Mouse (Mus musculus): ENCODE measurements around the gene Zfp423.

The Zfp423 gene

DNA sequence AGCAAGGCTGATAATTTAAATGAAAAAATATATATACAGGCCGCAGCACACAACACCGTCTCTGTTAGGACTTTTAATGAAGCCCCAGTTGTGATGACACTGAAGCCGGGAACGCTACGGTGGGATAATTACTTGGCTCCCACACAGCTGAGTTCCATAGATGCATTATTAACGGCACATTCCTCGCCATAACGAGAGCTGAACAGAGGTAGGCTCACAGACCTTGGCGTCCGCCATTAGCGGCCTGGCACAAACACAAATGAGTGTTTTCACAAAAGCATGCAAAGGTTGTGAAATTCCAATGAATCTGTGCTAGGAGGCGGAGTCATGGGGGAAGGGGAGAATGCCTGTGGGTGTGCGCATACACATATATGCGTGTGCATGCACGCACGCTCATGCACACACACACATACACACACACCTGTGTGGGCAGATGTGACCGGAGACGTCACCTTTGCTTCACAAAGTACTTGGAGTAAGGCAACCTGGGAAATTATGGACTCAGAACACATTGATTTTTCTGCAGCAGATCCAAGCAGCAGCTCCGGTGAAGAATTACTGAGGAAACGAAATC lies 214.2 kb downstream of the Zfp423 start:
- DNase-seq (ENCODE audit: low spot score), result no peak

DNA sequence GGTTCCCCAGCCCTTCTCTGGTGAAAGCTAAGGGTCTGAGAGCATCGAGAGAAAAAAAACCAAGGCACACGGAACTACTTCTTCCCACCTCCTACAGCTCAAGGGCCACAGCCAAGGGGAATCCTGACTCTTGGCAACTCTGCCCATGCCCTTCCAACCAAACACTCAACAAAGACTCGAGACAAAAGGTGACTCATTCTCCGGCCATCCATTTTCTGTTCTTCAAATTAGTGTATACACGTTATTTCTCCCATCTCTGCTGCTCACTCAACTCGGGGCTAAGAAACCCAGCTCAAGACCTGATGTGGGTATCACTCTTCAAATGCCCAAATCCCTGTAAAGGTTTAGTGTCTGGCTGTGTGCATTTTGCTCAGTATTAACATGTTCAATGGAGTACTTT lies 214.8 kb downstream of the Zfp423 start:
- no peak for DNase-seq (ENCODE audit: low spot score)

DNA sequence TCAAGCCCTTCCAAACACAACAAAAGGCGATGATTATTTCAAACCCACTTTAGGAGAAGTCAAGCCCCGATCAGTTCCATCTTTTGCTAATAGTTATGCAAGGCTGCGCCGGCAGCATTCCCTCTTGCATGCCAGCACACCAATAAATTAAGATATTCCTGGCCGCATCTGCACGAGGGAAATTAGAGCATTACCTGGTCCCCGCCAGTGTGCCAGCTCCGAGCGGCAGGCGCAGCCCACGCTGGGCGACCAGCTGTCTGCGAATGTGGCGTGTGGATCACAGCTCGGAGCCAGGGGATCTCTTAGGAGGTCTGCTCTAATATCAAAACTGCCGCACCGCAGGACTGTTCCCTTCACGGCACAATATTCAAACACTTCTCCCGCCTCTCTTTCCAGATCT lies 217.4 kb downstream of the Zfp423 start:
- no peak for DNase-seq (ENCODE audit: low spot score)

DNA sequence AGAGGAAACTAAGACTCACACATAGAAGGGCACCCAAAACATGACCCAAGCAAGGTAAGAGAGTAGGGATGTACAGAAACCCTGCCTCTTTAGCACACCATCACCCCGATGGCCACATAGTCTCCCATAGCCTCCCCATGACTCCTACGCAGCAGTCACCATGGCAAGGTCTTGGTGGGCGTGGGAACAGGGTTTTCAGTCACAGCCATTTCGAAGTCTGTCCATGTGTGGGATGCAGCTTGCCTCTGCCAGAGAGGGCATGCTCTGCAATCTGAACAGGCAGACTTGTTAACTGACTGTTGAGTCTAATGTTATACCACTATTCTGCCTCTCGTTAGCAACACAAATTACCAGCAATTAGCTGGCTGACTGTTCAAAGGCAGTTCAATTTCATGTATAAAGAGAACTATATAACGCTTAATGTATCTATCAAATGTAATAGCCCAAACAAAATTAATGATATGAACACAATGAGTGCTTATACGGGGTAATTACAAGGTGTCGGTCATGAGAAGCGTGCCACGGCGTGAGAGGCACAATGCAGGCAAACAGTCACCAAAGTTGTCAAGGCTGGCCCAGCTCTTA lies 218.4 kb downstream of the Zfp423 start:
- no peak for DNase-seq (ENCODE audit: low spot score)

DNA sequence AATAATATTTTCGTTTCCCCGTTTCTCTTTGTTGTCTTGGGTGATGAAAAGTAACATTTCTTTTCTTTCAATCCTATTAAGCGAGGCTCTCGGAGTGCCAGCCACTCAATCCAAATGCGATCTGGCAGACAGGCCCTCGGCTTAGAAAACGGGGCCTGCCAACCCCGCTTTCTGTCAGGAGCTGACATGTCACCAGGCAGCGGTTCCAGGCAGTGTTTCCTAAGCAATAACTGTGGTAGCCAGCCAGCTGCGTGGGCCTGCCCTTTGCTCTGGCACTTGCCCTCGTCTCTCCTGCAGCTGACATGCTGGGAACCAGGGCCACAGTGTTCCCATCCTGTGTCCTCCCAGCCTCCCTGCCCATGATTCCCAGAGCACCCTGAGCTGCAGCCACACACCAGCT lies 221.5 kb downstream of the Zfp423 start:
- no peak for DNase-seq (ENCODE audit: low spot score)

DNA sequence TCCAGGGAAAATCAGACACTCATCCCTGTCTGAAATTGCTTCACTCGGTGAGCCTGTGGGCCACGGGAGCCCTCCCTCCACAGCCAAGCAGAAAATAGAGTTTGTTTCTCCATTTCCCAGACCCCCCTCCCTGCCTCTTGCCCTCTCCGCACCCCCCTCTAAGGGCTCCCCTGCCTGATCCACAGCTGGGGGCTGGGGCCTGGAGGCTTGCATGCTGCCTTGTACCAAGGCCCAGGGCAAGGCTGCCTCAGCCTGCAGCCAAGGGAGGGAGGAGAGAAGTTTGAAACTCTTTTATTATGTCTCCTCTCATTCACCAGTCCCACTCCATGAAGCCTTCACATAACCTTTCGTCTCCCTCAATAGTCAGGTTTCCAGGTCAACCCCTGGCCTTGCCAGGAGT lies 224.5 kb downstream of the Zfp423 start:
- no peak for DNase-seq (ENCODE audit: low spot score)

DNA sequence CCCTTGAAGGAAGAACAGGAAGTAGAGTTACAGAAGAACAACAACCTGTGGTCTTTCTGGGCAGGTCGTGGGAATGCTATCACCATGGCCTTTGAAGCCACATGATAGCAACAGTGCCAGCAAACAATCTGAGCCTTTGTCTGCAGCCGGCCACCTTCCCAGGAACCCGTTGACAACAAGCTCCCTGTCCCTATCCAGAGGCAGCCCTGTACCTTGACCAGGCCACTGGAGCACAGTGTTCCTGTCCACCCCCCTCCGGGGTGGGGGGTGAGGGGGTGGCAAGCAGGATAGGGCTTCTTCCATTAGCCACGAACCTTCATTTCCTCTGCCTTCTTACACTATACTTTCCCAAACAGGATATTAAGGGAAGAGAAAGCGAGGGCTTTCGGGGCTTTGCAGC lies 224.9 kb downstream of the Zfp423 start:
- no peak for DNase-seq (ENCODE audit: low spot score)

DNA sequence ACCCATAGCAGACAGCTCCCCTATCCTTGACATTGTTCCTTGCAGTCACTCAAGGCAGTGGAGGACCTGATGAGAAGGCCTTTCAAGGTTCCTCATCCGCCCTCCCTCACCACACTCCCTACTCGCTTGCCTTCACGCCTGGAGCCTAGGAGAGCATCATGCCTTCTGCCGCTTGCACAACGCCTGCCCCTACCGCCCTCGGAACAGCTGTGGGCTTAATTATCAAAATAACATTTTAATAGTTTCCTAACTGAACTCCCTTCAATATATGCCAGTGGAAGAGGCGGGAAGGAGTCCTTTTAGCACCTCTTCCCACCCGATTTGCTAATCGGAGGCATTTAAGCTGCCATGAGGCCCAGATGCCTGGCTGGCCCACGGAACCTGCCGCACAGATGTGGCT lies 228.3 kb downstream of the Zfp423 start:
- no peak for DNase-seq (ENCODE audit: low spot score)

DNA sequence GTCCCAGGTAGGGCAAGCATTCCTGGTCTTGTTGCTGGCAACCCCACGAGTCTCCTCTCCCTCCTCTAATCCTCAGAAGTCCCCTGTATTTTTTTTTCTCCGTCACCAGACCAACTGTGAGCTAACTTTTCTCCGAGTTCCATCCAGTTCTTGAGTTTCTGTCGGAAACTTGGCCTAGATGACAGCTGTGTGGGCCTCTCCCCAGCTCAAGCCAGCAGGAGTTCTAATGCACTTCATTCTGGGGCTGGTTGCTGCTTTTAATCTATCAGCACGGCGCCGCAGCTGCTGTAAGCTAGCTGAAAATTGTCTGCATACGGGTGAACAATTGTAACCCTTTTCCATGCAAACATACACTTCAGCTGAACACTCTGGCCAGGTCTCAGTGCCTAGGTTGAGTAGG lies 236.4 kb downstream of the Zfp423 start:
- DNase-seq (ENCODE audit: low spot score), result no peak

DNA sequence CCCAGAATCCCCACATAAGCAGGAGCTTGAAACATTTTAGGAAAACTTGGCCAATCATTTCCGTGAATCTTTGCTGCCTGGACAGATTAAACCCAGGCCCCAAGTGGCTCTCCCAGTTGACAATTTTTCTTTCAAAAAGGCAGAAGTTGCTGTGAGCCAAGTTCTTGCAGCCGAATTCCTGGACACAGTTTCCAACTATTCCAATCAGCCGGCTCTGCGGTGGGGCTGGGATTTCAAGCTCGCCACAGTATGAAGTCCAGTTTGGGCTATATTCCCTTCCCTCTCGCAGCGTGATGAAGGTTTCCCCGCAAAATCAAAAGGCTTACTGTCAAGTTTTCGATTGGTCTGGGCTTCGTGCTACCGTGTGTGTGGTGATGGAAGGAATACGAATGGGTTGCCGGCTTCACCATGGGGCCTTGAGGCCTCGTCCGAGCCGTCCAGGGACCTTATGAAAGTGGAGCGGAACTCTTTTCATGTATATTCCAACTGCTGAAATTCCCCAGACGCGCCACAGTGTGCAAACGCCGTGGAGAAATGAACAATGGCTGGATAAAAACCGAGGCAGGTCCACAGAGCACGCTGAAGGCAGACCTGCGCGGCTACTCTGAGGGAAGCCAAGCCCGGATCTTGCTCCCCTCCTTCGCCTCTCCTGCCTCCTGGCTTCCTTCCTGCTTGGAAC lies 240.1 kb downstream of the Zfp423 start:
- no peak for DNase-seq (ENCODE audit: low spot score)

DNA sequence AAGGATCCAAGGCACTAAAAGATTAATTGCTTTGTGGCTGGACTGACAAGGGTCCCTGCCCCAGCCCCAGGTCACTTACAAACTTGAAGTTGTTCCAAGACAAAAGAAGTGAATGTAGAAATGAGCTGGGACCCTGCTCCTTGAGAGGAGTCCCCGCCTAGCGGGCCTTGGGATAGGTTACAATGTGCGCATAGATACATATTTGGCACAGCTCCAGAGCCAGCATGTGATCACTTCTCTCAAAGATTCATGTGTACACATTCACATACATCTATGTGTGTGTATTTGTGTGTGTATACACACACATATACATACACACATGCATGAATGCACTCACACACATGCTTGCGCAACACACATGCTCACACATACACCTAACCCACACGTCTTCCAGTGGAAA lies 241.9 kb downstream of the Zfp423 start:
- DNase-seq (ENCODE audit: low spot score), result no peak

DNA sequence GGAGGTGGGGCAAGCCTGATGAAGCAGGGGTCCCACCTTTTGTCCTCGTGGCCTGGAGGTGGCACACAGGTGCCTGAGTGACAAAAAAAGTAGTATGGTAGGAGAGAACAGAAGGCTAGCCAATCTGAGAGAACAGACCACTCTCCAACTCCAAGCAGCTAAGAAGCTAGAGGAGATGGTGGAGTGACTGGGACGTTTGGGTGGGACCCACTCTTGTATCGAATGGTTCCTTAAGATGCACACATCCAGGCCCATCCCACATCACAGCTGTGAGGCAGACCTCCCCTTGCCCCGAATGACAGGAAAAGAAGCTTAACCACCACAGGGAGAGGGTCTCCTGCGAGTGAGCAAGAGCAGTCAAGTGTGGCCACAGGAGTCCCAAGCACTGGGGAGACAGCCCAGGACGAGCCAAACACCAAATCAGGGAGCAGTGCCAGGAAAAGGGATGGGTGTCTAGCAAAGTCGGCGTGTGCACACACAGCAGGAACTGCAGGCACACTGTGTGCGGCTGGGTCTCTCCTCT lies 242.6 kb downstream of the Zfp423 start:
- DNase-seq (ENCODE audit: low spot score), result no peak

DNA sequence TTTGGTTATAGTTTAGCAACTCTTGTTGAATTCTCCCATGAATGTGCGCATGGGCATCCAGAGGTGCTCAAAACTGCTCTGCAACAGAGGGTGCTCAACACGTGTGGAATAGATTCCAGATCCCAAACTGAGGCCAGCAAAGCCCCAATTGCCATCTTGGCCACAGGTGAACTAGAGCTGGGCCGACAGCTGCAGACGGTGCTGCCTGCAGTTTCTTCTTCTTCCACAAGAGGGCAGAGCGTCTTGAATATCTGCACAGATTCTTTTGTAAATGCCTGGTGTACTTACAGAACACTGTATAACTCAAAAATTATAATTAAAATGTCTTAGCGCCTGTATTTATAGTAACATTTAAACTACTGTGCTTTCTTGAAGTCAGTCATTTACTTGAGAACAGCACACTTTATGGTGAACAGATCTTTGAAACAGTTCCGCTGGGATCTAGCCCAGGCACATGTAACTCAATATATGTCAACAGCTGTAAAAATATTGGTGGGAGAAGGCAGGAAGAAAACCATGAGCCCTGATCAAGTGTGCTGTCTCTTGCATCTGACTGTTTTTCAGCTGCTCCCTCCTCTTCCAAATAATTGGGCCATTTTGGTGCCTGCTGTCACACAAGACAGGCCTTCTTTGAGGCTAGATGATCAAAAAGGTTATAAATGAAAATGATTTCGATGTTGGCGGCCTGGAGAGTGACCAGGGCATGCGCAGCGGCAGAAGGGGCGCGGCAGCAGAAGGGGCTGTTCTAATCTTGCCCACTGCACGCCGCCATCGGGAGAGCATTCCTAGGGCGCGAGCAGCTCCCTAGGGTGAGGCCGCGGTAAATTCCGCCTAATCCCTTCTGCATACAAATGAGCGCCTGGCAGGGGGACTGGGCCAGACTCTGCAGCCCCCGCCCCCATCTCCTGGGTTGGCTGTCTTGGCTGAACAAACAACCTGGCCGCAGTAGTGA lies 243.4 kb downstream of the Zfp423 start:
- DNase-seq (ENCODE audit: low spot score), result peak; percentile 81

DNA sequence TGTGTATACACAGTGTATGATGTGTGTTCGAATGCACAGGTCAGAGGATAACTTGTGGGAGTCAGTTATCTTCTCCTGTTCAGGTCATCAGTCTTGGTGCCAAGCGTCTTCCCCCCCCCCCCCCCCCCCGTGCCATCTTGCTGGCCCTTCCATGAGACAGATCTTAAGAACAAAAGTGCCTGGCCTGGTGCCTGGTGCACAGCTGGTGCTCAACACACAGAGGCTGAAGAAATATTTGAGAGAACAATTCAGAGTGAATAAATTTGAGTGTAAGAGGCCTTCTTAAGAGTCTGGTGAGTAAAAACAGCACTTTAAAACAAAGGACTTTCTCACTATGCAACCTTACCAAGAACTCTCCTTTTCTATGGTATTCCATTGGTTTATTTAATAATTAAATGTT lies 245.4 kb downstream of the Zfp423 start:
- DNase-seq (ENCODE audit: low spot score), result no peak

DNA sequence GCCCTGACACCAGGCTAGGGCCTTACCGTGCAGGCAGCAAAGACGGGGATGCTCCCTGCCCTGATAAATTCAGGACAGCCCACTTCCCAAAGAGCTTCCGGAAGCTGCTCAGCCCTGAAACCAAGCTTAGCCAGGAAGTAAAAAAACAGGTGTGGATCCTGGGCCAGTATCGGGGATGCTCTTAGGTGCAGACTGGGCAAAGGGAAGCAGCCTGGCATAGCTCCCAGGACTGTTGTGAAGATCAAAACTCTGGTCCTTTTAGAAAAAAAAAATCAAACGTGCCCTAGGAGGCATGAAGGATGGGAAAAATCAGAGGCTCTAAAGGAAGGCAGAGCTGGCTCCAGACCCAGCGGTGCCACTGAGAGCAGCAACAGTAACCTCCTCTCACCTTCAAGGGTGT lies 247.4 kb downstream of the Zfp423 start:
- no peak for DNase-seq (ENCODE audit: low spot score)

DNA sequence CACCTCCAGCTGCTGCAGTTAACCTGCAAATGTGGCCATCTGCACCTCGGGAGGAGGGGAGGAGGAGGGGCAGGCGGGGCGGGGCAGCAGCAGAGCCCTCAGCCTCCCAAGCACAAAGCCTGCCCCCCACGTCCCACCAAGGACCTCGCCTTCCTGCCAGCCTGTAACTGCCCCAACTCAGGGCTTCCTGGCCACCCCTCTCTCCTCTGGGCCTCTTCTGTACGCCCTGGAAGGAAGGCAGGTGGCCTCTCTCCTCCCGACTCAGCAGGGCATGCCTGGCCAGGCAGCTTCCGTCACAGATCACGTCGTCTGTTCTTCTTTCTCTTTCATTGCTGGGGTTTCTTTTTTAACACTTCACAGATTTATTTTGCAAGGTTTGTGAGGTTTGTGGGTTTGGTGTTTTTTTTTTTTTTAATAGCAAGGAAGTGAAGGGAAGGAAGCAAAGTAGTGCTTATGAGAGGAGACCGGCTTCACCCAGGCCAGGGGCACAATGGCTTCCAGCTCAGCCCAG lies 251.2 kb downstream of the Zfp423 start:
- no peak for DNase-seq (ENCODE audit: low spot score)

DNA sequence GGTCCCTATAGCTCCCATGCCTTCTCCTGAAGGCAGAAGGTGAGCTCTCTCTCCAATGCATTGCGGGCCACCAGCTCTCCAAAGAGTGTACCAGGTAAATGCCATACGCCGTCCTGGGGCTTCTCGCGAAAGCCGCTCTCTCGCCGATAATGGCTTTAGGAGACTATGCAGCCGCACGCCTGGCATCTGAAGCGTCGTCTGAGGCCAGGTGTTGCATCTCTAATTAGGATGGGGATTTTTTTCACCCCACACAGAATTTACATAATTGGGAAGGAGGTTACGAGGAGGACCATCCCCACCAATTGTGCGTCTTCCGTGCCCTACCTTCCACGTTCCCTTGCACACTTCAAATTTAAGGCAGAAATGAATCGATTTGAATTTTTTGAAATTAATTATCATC lies 252.2 kb downstream of the Zfp423 start:
- DNase-seq (ENCODE audit: low spot score), result no peak

DNA sequence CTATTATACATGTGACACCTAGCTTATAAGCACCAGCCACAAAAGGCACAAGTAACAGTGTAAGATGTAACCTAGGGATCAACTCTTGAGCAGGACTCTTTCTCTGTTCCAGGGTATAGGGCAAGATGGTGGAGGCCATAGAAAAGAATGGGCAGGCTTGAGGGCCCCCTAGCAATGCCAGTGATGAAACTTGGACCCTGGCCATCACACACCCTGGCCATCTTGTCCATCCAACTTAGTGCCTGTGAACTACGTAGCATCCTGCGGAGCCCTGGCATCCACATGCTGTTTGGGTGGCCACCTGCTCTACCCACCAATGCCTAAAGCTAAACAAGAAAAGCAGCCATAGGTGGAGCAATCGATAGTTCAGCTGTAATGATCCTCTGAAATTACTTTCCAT lies 254.6 kb downstream of the Zfp423 start:
- no peak for DNase-seq (ENCODE audit: low spot score)

DNA sequence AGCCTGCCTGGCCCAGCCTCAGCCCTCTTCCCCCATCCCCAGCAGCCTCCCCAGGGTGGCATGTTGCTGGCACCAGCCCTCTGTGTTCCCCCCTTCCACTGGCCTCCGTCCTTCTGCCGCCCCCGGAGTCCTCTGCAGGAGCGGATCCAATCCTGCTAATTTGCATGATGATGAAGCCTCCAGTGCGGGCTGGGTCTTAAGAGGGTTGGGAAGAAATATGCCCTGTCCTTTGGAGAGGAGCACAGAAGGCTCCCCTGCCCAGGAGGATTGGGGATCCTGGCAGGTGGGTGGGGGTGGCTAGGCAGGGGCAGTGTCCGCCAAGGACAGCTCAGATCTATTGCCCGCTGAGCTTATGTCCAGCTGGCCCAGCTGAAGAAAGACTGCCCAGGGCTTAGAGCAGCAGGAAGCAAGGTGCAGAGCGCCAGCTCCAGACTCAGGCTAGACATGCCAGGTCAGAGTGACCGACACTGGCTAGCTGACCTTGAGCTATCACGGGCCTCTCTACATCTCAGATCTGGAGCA lies 256.5 kb downstream of the Zfp423 start:
- no peak for DNase-seq (ENCODE audit: low spot score)

DNA sequence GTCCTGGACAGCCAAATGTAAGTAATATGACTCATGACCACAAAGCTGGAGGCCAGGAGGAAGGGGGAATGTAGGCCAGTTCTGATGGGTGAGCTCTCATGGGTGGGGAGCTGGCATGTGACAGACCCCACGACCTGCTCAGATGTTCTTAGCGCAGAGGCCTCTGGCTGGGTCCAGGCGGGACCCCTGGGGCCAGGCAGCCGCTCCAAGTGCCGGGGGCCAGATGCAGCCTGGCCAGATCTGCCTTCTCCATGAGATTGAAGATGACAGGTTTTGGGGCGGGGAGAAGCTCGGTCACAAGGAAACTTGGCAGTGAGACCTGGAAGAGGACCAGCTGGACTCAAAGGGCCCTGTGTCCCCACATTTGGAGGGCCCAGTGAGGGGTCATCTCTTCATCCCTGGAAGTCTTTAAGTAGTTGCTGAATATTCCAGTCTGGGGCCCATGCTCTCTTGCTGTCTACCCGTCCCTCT lies 257.3 kb downstream of the Zfp423 start:
- DNase-seq (ENCODE audit: low spot score), result peak; percentile 20

DNA sequence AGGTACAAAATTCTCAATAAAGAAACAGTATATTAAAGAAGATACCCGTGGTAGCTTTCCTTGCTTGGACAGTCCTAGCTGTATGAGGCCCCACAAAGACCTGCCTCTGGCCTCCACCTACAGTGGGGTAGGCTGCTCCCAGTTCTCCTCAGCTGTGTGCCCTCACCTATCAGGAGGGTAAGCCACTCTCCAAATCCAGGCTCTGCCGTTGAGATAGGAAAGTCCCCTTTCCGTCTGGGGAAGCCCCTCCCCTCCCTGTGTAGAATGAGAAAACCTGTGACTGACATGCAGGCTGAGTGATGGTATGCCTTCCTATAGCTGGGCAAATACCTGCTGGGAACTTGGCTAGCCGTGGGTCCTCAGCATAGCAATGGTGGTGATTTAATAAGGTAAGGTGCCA lies 257.8 kb downstream of the Zfp423 start:
- DNase-seq (ENCODE audit: low spot score), result no peak

DNA sequence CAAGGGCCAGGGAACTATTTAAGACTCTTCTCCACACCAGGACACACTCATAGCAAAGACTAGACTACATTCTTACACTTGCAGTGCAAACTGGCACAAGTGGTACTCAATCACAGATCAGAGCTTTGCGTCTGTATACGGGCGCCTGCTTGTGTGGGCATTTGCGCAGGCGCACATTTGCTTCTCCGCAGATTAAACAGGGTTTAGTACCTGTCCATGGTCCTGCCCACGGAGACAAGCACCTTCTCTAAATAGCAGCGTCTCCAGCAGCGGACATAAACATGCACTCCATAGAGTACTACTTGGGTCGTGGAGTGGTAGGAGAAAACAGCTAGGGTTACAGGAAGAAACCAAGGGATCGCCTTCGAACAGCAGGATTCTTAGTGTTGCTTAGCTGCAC lies 259.1 kb downstream of the Zfp423 start:
- DNase-seq (ENCODE audit: low spot score), result peak; percentile 55

Data from urinary bladder, postnatal 14 days (tissue).